Mouse (Mus musculus): Measurements from ENCODE around the gene Nova1.

Gene Nova1

GRCm38 (mm10) chr12:46818856-46819347, at the start of gene Nova1:
Gene Nova1 (minus strand): TSS chr12:46818929.
- peak; percentile 16 to 53 for DNase-seq (ENCODE audit: low spot score in 2 of 2)

DNA sequence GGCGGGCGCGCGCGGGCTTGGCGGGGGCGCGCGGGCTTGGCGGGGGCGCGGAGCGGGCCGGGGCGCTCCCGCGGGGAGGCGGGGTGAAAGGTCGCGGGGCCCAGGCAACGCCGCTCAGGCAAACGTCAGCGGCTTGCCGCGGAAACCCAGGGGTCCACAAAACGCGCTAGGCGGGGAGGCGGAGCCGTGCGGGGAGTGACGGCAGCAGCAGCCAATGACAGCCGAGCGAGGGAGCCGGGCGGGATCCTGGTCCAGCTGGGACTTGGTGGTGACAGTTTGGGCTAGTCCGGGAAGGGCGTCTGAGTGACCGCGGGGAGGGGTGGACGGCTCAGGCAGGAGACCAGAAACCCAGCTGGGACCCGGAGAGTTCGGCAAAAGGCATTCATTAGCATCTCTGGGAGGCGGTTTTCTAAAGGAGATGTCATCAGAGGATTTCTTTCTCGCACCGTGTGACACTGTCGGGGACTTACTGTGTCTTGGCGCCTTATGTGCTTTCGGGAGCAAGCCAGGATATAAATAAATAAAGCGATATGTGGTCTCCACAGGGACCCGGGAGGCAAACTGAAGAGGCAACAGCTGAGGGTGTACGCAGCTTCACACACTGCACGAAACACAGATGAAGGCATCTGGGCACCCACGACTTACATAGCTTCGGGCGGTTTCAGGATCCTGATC, 756 bp upstream of the Nova1 start:
- DNase-seq (ENCODE audit: low spot score in 2 of 2), result peak; percentile 75 to 91

DNA sequence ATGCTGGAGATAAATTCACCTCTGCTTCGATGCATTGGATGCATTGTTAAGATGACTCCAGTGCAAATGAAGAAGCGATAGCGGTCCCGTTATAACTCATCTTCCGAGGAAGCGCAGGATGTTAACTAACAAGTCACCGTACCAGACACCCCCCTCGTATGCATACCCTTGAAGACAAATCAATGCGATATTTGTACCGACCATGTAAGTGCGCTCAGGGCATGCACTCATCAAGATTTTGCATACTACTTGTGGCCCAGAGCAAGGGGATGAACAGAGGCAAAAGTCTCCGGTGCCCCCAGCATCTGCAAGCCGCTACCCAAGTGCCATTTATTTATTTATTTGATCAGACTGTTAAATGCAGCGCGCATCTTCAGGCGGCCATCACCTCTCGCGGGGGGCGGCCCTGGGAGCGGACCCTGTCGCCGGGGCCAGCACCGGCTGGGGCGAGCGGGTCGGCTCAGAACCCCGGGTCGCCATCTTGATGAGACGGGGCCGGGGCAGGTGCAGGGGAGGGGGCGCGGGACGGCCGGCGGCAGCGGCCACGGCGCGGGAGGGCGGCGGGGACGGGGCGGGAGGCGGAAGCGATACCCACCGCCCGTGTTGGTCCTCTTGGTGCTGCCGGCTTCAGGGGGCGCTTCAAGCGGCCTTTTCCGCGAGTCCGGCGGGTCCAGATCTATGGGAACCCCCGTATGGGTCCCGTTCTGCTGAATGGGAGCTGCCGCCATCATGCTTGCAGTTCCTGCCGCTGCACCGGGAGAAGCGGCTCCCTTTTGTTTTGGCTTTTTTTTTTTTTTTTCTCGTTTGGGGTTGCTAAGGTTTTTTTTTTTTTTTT, 491 bp downstream of the Nova1 start:
- DNase-seq (ENCODE audit: low spot score in 2 of 2), result peak in 1 of 2 experiments; percentile 7

DNA sequence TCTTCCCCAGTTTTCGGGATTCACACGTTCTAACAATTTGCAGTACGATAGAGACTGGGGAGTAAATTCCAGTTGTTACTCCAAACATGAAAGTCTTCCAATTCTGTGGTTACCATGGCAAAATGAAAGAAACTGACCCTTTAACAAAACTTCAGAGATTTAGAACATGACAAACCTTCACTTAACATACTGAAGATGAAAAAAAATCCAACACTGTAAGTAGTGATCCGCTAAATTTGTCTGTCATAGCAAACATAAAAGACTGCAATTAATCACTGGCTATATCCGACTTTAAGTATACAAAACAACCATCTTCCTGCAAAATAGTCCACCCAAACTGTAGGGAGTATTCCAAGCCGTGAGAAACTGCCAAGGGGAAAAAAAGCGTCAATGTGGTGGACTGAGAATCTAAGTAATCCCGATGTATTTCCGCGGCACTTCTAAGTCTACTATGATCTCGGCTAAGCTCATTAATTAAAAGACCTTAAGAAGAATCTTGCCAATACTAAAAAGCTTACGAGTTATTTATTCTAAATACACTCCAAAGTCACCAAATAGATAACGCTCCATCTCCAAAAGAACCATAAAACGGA, 1.4 kb downstream of the Nova1 start:
- no peak for DNase-seq (ENCODE audit: low spot score in 2 of 2)

DNA sequence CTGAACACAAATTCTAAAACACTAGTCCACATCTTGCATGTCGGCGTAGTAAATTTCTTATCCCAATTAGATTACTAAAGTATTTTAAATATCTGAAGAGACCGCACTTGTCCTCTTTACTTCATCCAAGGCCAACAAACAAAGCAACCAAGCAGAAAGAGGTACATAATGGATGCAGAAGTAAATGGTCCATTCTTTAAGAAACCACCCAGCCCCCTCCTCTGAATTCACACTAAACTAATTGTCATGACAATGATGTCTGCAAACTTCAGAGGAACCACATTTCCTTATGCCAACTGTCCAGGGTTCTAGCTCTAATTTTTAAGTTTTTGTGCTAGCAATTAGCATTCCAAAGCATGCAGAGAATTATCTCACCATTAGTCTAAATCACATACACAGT, 2.4 kb downstream of the Nova1 start:
- DNase-seq (ENCODE audit: low spot score in 2 of 2), result no peak

- DNase-seq (ENCODE audit: low spot score in 2 of 2), result no peak
Observed at GRCm38 (mm10) chr12:46815697-46816096, 3.0 kb downstream of the Nova1 start.

DNA sequence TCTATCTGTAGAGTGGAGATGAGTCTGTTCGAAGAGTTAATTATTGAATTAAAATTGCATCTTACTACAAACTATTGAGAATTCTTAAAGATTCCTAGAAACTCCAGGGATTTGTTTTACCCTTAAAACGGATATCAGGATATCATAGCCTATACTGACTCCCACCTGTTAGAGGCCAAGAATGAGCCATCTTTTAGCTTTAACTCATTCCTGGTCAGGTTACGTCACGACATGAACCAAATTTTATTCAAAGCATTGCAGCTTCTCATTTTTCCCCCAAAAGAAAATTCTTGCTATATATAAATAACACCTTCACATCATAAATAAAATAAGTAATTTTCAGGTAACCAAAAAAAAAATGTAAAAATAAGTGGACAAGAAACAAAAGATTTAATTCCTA, 3.9 kb downstream of the Nova1 start:
- DNase-seq (ENCODE audit: low spot score in 2 of 2), result no peak

DNA sequence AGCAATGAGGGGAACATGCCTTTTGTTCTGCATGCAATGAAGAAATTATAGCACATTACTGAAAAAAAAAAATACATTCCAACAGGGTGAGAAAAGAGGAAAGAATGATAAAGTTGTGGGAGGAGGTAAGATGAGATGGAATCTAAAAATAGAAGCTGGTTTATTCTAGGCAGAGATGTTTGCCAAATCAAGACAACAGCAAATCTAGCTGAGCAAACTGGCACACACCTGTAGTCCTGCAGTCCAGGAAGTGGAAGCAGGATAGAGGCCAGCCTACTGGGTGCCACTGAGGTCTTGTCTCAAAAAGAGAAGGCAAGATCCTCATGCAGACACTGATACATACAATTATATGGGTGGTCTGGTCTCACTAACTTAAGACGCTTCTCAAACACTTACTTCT, 17.4 kb downstream of the Nova1 start:
- no peak for DNase-seq (ENCODE audit: low spot score in 2 of 2)

DNA sequence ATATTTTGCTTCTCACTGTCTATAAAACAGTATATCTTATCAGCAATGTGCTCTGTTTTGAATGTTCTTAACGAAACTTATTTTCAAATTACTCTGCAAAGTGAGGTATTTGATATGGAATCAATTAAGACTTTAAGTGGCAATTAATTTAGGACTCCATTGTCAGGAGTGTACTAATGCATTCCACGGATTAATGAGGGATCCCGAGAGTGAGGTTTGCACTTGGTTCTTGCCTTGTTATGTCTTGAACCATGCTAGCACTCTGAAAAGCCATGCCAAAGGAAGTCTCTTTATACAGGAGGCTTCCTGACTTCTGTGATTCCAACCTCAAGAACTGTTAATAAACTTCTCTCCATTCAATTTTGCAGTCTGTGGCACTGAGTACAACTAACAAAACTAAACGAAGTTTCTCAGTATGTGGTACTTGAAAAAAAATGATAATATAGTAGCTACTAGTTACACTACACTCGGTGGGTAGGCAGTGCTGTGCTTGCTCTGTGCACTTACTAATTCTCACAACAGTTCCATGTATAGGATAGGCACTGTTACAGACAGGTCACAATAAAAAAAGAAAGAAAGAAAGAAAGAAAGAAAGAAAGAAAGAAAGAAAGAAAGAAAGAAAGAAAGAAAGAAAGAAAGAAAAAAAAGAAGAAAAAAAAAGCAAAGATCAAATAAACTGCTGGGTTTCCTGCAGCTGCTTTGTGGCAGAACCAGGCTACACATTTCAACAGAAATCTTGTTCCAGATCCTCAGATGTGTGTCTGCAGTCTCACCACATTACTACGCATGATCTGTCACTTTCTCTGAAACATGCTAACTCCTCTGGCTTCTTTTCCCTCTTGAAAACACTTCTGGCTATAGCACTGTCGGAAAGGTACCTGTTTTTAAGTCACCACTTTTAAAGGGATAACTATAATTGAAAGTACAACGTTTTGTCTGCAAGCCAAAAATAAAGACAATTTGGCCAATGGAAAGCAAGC, 36.1 kb downstream of the Nova1 start:
- no peak for DNase-seq (ENCODE audit: low spot score in 2 of 2)

GRCm38 (mm10) chr12:46781481-46781880, 37.2 kb downstream of the Nova1 start:
- DNase-seq (ENCODE audit: low spot score in 2 of 2), result no peak

GRCm38 (mm10) chr12:46780983-46781382, 37.7 kb downstream of the Nova1 start:
- no peak for DNase-seq (ENCODE audit: low spot score in 2 of 2)

DNA sequence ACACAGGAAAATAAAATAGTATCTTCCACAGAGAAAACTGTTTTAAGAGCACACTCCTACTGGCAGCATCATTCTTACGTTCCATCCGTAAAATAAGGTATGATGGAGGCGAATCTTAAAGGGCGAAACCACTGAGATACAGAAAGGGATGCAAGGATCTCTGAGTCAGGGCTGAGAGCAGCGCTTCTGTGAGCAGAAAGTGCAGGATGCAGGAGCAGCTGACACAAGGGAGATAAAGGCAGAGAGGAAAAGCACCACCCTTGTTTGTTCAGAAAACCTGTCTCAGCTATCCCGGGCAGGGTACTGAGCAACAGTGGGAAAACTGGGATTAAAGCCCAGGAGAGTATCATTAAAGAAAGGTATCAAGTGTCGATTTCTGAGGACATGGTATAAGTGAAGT, 59.3 kb downstream of the Nova1 start:
- no peak for DNase-seq (ENCODE audit: low spot score in 2 of 2)

DNA sequence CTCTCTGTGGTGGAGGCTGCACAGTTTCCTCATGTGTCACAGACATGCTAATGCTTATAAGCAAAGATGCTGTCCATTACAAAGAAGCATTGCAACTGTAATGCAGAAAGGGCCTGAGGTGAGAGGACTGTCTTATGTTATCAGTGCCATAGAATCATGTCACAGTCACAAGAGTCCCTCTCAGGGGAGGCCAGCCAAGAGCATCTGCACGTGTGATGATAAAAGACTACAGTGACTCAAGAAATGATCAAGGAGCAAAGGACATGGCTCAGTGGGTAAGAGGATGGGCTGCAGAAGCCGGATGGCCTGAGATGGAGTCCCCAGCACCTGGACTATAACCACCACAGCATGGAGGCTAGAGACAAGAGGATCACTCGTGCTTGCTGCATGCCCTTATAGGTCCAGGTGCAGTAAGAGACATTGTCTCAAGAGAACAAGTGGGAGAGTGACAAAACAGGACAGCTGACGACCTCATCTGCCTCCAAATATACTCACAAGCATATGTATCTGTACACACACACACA, 64.3 kb downstream of the Nova1 start:
- no peak for DNase-seq (ENCODE audit: low spot score in 2 of 2)

DNA sequence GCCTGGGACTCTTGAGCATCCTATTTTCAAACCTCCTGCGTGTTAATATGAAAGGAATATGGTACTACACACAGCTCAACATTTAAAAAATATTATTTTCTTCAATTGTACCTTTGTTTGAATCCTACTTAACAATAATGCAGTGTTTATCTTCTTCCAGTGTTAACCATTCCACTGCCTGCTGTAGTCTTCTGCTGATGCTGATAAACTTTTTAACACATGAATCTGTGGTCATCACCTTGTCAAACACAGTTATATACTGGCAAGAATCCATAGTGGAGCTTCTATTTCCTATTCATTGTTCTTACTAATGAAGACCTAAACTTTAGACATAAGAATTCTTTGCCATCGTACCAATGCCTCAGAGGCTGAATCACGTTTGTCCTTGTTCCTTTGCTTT, 65.6 kb downstream of the Nova1 start:
- DNase-seq (ENCODE audit: low spot score in 2 of 2), result no peak

DNA sequence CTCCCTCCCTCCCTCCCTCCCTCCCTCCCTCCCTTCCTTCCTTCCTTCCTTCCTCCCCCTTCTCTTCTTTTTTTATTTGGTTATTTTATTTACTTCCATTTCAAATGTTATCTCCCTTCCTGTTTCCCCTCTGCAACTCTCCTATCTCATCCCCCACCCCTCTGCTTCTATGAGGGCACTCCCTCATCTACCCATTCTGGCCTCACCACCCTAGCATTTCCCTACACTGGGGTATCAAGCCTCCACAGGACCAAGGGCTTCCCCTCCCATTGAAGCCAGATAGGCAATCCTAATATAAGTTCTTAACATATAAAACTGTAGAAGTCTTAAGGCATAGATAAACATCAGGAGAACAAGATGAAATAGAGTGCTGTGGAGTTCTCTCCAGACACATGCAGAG, 85.5 kb downstream of the Nova1 start:
- no peak for DNase-seq (ENCODE audit: low spot score in 2 of 2)

DNA sequence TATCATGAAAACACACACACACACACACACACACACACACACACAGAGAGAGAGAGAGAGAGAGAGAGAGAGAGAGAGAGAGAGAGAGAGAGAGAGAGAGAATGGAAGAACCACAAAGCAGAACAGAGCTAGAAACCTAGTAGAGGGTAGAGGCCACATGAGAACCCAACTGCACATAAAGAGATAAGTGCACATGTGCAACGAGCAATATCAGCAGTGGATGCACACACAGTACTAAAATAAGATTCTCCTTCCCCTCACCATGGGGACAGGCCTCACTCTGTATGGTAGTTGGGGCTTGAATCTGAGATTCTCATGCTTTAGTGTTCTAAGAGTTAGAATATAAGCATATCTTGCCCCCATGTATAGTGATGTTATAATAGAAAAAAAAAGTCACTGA, 86.8 kb downstream of the Nova1 start:
- DNase-seq (ENCODE audit: low spot score in 2 of 2), result no peak

DNA sequence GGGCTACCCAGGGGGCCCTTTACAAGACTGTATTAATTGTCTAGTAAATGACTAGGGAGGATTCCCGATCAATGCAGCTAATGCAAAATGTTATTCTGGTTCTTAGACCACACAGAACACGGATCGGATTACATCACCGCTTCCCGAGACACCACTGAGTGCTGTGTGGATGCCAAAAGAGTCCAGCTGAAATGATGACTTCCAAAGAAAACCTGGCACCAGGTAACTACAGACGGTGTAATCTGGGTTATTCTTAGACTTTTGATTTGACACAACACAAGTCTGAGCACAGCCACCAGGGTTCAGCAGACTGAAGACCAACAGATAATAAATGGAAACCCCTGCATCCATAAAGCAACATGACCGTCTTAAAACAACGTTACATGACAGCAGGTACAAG, 96.8 kb downstream of the Nova1 start:
- DNase-seq (ENCODE audit: low spot score in 2 of 2), result no peak

- DNase-seq (ENCODE audit: low spot score in 2 of 2), result no peak
Observed at GRCm38 (mm10) chr12:46719076-46719475, 99.7 kb downstream of the Nova1 start.

- DNase-seq (ENCODE audit: low spot score in 2 of 2), result no peak
Observed at GRCm38 (mm10) chr12:46710094-46710493, 108.6 kb downstream of the Nova1 start.

- DNase-seq (ENCODE audit: low spot score in 2 of 2), result no peak
Observed at GRCm38 (mm10) chr12:46709475-46709874, 109.3 kb downstream of the Nova1 start.

DNA sequence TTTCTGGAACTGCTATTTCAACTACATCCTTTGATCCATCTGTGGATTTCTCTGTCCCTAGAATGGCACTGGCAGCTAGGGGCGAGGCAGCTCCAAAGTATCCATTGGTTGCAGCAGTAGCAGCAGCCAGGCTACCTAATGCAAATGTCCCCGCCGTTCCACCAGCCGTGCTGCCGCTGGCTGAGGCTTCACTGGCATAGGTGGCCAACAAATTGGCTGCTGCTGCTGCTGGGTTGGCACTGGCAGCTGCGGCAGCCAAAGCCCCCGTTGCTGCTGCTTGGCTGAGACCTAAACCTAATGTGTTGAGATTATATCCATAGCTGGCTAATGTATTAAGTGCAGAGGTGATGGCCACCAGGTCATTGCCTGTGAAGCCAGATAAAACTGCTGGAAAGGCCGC, 118.5 kb downstream of the Nova1 start:
- no peak for DNase-seq (ENCODE audit: low spot score in 2 of 2)

Measured in urinary bladder, postnatal 36 days (tissue).